Mouse (Mus musculus): Measurements from ENCODE around the gene Adamts3. TPM values are rescaled to one million over a fixed set of nuclear protein-coding genes. Genes with fewer than 3 reads are reported as not detected.

The Adamts3 gene
- total RNA-seq, 2 experiments from 2014 or later: 26.2 to 27.7 TPM

GRCm38 (mm10) chr5:89814552-89814951, 68.6 kb downstream of the Adamts3 start:
- DNase-seq: no peak

GRCm38 (mm10) chr5:89800181-89800816, 82.8 kb downstream of the Adamts3 start:
- DNase-seq: no peak

- DNase-seq: no peak
Measured at GRCm38 (mm10) chr5:89793706-89794105, 89.4 kb downstream of the Adamts3 start.

GRCm38 (mm10) chr5:89784635-89785034, 98.5 kb downstream of the Adamts3 start:
- DNase-seq: no peak

GRCm38 (mm10) chr5:89779823-89780222, 103.3 kb downstream of the Adamts3 start:
- DNase-seq: no peak

GRCm38 (mm10) chr5:89778610-89779009, 104.5 kb downstream of the Adamts3 start:
- no peak for DNase-seq

- no peak for DNase-seq
Measured at GRCm38 (mm10) chr5:89777411-89777810, 105.7 kb downstream of the Adamts3 start.

GRCm38 (mm10) chr5:89770655-89771355, 112.3 kb downstream of the Adamts3 start:
- no peak for DNase-seq

- DNase-seq: no peak
Measured at GRCm38 (mm10) chr5:89763189-89764187, 119.6 kb downstream of the Adamts3 start.

GRCm38 (mm10) chr5:89760368-89760767, 122.8 kb downstream of the Adamts3 start:
- no peak for DNase-seq

- no peak for DNase-seq
Measured at GRCm38 (mm10) chr5:89751836-89752235, 131.3 kb downstream of the Adamts3 start.

- DNase-seq: no peak
Measured at GRCm38 (mm10) chr5:89748185-89748884, 134.8 kb downstream of the Adamts3 start.

GRCm38 (mm10) chr5:89747149-89747659, 135.9 kb downstream of the Adamts3 start:
- DNase-seq: no peak

GRCm38 (mm10) chr5:89745112-89745511, 138.0 kb downstream of the Adamts3 start:
- DNase-seq: no peak

GRCm38 (mm10) chr5:89734759-89735158, 148.4 kb downstream of the Adamts3 start:
- DNase-seq: no peak

- DNase-seq: no peak
Measured at GRCm38 (mm10) chr5:89730411-89730810, 152.7 kb downstream of the Adamts3 start.

- DNase-seq: no peak
Measured at GRCm38 (mm10) chr5:89728117-89728516, 155.0 kb downstream of the Adamts3 start.

- no peak for DNase-seq
Measured at GRCm38 (mm10) chr5:89727497-89728057, 155.6 kb downstream of the Adamts3 start.

GRCm38 (mm10) chr5:89714552-89714951, 168.6 kb downstream of the Adamts3 start:
- DNase-seq: no peak

- no peak for DNase-seq
Measured at GRCm38 (mm10) chr5:89711116-89711859, 171.8 kb downstream of the Adamts3 start.

GRCm38 (mm10) chr5:89709459-89709858, 173.7 kb downstream of the Adamts3 start:
- DNase-seq: no peak
